Mouse (Mus musculus): ENCODE data around the gene Gm20219. TPM values are rescaled to one million over a fixed set of nuclear protein-coding genes. Genes with fewer than 3 reads are reported as not detected.
"Not testable (repeated sequence)": the region's sequence is repeated elsewhere in the genome, so short reads cannot be mapped to it uniquely, and the experiment has no call there.

Gm20219 gene
- polyA plus RNA-seq, 1 experiment from 2014 or later = 0.11 TPM

GRCm38 (mm10) chr17:56511707-56512090 is 42.5 kb downstream of the Gm20219 start:
- 31% methylated on average over 25 of the region's 29 CpGs for WGBS (ENCODE audit: missing documents)
- H3K4me3 ChIP-seq (ENCODE audit: inconsistent target) = no peak overlapping the region
- H3K79me2 ChIP-seq (ENCODE audit: inconsistent target) = no peaks in the 10 kb centered on the region

DNA sequence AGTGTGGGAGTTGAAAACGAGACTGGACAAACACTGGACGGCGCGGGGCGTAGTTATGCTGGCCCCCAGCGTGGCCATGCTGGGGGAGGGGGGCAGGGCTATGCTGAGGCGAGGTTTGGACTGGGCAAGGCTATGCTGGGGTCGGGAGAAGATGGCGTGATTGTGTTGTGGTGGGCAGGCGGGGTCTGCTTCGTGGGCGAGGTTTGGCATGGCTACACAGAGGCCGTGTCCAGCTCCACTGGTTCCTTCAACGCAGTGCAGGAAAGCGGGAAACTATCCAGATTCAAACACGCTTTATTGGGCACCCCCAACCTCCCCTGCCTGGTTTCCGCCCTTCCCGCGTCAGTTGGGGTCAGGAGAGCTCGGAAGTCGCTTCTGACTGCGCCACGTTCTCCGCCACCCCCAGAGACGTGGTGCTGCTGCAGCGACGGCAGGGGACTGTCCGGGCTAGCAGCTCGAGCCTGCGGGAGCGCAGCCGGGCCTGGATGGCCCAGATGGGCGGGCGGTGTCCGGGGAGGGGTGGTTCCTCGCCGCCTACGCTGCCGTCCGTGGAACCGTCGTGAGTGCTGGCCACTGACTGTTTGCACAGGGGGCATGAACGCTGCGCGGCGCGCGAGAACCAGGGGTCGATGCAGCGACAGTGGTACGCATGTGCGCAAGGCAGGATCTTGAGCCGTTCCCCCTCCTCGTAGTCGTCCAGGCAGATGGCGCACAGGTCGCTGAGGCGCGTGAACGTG is 43.0 kb downstream of the Gm20219 start:
- Histone ChIP-seq H3K4me3 (ENCODE audit: inconsistent target) (no peak overlapping the region), H3K36me3 (ENCODE audit: inconsistent target) (no peaks in the 10 kb centered on the region), H3K27ac (no peak overlapping the region), H3K79me2 (ENCODE audit: inconsistent target) (no peaks in the 10 kb centered on the region)
- 15% methylated on average over 59 of the region's 60 CpGs for WGBS (ENCODE audit: missing documents)

More at GRCm38 (mm10) chr17:56511707-56512090, 42.5 kb downstream of the Gm20219 start:
- H3K36me3 ChIP-seq (ENCODE audit: inconsistent target) = no peaks in the 10 kb centered on the region
- H3K27ac ChIP-seq = no peak overlapping the region

- no peak overlapping the region for H3K4me3 ChIP-seq (ENCODE audit: inconsistent target)
- WGBS (ENCODE audit: missing documents) = 20% methylated on average over 27 of the region's 27 CpGs
- H3K27ac ChIP-seq = no peak overlapping the region
- no peaks in the 10 kb centered on the region for H3K36me3 ChIP-seq (ENCODE audit: inconsistent target)
- H3K79me2 ChIP-seq (ENCODE audit: inconsistent target) = no peaks in the 10 kb centered on the region
Measured at GRCm38 (mm10) chr17:56510473-56510969, 43.7 kb downstream of the Gm20219 start.

DNA sequence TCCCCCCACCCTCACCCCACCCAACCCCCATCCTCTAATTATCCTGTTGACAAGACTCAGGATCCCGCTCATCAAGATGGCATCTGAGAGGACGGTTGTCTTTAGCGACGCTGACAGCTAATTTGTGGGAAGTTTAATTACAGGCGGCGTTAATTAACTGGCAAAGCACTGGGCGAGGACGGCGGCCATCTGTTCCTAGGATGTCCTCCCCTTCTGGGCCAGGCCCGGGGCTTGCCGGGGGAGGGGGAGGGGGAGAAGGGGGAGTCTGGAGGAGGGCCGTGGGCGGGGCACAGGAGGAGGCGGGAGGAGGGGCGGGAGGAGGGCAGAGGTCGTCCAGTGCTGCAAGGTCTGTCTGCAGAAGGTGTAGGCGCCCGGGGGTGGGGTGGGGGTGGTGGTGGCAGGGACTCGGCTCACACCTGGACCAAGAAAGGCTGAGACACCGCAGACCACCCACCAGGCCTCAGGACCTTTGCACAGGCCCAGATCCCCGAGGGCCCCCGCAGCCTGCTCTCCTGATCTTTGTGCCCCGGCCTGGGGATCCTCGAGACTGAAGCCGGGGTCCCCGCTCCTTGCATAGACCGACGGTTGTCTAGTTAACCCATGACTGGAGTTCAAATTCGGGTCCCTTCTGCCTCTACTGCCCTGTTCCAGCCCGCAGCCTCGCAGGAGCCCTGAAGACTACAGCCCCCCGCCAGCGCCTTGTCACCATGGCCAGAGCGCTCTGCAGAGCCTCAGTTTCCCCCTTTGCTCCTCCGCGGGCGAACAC is 44.3 kb downstream of the Gm20219 start:
- Histone ChIP-seq H3K27ac (no peak overlapping the region), H3K36me3 (ENCODE audit: inconsistent target) (no peaks in the 10 kb centered on the region), H3K79me2 (ENCODE audit: inconsistent target) (no peaks in the 10 kb centered on the region), H3K4me3 (ENCODE audit: inconsistent target) (no peak overlapping the region)
- 41% methylated on average over 29 of the region's 37 CpGs for WGBS (ENCODE audit: missing documents)

DNA sequence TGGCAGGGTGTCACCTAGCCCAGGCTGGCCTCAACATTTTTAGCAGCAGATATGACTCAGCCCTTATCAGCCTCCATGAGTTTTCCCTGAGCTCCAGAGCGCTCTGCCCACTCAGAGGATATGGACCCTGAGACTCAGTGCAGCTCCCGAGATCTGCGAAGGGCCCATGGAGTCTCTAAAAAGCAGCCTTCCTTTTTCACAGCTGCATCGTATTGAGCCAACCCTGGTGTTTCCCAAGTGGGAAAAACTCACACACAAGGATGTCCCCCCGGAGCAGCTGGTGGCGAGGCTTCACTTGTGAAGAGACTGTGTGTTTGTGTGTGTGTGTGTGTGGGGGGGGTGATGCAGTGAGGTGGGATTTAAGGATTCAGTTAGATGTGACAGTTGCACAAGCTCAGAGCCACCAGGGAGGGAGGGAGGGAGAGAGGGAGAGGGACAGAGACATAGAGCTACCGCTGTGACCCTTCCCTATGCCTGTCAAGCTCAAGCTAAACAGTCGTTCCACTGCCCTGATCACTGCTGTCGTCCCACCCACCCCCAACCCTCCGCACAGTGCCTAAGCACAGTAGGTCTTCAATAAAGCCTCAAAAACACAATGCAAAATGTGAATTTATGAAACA is 45.1 kb downstream of the Gm20219 start:
- no peak overlapping the region for H3K27ac ChIP-seq
- WGBS (ENCODE audit: missing documents) = 94% methylated on average over 10 of the region's 10 CpGs
- no peak overlapping the region for H3K4me3 ChIP-seq (ENCODE audit: inconsistent target)
- H3K79me2 ChIP-seq (ENCODE audit: inconsistent target) = no peaks in the 10 kb centered on the region
- no peaks in the 10 kb centered on the region for H3K36me3 ChIP-seq (ENCODE audit: inconsistent target)

GRCm38 (mm10) chr17:56507161-56508068 is 46.8 kb downstream of the Gm20219 start:
- H3K79me2 ChIP-seq (ENCODE audit: inconsistent target) = no peaks in the 10 kb centered on the region
- peak overlapping the region; percentile 36 for H3K4me3 ChIP-seq (ENCODE audit: inconsistent target)
- peak overlapping the region; percentile 79 for H3K27ac ChIP-seq
- WGBS (ENCODE audit: missing documents) = 4% methylated on average over 42 of the region's 42 CpGs
- no peaks in the 10 kb centered on the region for H3K36me3 ChIP-seq (ENCODE audit: inconsistent target)

DNA sequence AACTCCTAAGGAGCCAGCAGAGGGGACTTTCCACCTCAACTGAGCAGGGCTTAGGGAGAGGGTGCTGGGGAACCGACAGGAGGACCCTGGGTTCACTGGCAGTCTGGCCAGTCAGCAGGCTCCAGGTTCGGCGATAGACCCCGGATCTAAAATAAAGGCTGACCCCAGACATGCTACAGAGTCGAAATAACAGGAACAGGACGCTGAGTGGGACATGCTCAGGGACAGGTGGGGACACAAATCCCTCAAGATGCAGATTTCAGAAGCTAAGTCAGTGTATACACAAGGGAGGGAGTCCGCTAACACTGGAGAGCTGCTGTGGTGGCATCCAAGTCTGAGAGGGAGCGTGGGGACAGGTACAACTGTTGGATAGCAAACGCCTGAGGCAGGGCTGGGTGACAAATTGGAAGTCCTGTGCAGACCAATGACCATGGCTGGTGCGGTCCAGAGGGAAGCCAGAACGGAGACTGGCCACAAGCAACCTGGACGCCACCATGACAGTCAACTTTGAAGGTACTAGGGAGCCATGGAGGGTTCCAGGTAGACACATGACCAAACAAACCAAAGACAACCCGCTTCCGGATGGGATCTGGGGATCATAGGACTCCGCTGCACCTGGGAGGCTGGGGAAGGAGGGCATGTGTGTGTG is 47.6 kb downstream of the Gm20219 start:
- H3K36me3 ChIP-seq (ENCODE audit: inconsistent target) = no peaks in the 10 kb centered on the region
- H3K4me3 ChIP-seq (ENCODE audit: inconsistent target) = peak overlapping the region; percentile 36; the same call in 1 of the 2 replicates
- H3K27ac ChIP-seq = peak overlapping the region; percentile 79
- H3K79me2 ChIP-seq (ENCODE audit: inconsistent target) = no peaks in the 10 kb centered on the region
- 80% methylated on average over 13 of the region's 15 CpGs for WGBS (ENCODE audit: missing documents)

- Histone ChIP-seq H3K79me2 (ENCODE audit: inconsistent target) (no peaks in the 10 kb centered on the region), H3K4me3 (ENCODE audit: inconsistent target) (no peak overlapping the region), H3K27ac (no peak overlapping the region), H3K36me3 (ENCODE audit: inconsistent target) (no peaks in the 10 kb centered on the region)
- 92% methylated on average over 10 of the region's 10 CpGs for WGBS (ENCODE audit: missing documents)
Measured at GRCm38 (mm10) chr17:56505401-56505800, 48.8 kb downstream of the Gm20219 start.

GRCm38 (mm10) chr17:56502526-56502925 is 51.7 kb downstream of the Gm20219 start:
- 42% methylated on average over 9 of the region's 9 CpGs for WGBS (ENCODE audit: missing documents)
- Histone ChIP-seq H3K27ac (no peak overlapping the region), H3K36me3 (ENCODE audit: inconsistent target) (no peaks in the 10 kb centered on the region), H3K79me2 (ENCODE audit: inconsistent target) (no peaks in the 10 kb centered on the region), H3K4me3 (ENCODE audit: inconsistent target) (no peak overlapping the region)

DNA sequence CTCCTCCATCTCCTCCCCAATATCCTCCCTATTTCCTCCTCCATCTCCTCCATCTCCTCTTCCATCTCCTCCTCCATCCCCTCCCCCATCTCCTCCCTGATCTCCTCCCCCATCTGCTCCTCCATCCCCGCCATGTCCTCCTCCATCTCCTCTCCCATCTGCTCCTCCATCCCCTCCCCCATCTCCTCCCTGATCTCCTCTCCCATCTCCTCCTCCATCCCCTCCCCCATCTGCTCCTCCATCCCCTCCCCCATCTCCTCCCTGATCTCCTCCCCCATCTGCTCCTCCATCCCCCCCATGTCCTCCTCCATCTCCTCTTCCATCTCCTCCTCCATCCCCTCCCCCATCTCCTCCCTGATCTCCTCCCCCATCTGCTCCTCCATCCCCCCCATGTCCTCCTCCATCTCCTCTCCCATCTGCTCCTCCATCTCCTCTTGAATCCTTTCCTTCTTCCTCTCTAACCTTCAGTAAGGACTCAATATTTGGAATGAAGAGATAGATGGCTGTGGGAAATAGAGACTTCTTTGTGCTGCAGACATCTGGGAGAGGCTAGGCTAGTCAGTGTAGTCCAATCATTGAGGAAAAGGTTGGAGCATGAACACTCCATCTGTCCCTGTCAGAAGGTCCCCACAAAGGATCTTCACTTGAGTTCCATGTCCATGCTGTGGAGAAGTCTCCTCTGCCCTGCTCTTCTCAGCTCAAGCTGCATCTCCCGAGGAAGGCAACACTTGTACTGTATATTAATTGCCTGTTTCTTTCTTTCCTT is 52.4 kb downstream of the Gm20219 start:
- not testable (repeated sequence) for H3K36me3 ChIP-seq (ENCODE audit: inconsistent target); H3K79me2 ChIP-seq (ENCODE audit: inconsistent target); H3K27ac ChIP-seq; H3K4me3 ChIP-seq (ENCODE audit: inconsistent target)
- WGBS (ENCODE audit: missing documents) = 100% methylated on average over 1 of the region's 2 CpGs
